Mouse (Mus musculus) lung, embryonic 14.5 days (tissue): Measurements from ENCODE around the gene Lpar1. TPM values are rescaled to one million over a fixed set of nuclear protein-coding genes. Genes with fewer than 3 reads are reported as not detected.

Experiments used
- ATAC-seq: fragments of 200-750 bp; cut with Nextera tagmentation; 2 replicates; pipeline ENCODE4 v1.8.0; 2017; ENCODE audit warnings: mild to moderate bottlenecking, moderate TSS enrichment, moderate library complexity; ENCODE audit not compliant: insufficient read depth
- DNase-seq: peaks from one replicate; pipeline ENCODE4 v3.0.0-alpha.2; 2015
- H3K27ac ChIP-seq: fragments of 300-500 bp; sonication (generic); 2 replicates; pipeline ENCODE4 v1.5.1; 2014; ENCODE audit warnings: low read depth, mild to moderate bottlenecking, moderate library complexity
- H3K27me3 ChIP-seq: fragments of 300-500 bp; sonication (generic); 2 replicates; pipeline ENCODE4 v1.6.1; 2014; ENCODE audit warnings: low read length, control low read depth; ENCODE audit not compliant: insufficient read depth
- H3K36me3 ChIP-seq: fragments of 300-500 bp; sonication (generic); 2 replicates; pipeline ENCODE4 v1.6.1; 2014; ENCODE audit warnings: control low read depth; ENCODE audit not compliant: insufficient read depth
- H3K4me1 ChIP-seq: fragments of 300-500 bp; sonication (generic); 2 replicates; pipeline ENCODE4 v1.6.1; 2014; ENCODE audit warnings: antibody characterized with exemption, control low read depth; ENCODE audit not compliant: insufficient read depth
- H3K4me2 ChIP-seq: fragments of 300-500 bp; sonication (generic); 2 replicates; pipeline ENCODE4 v1.6.1; 2014; ENCODE audit warnings: mild to moderate bottlenecking
- H3K4me3 ChIP-seq: fragments of 300-500 bp; sonication (generic); 2 replicates; pipeline ENCODE4 v1.5.1; 2014; ENCODE audit warnings: low read depth, low read length
- H3K9ac ChIP-seq: fragments of 300-500 bp; sonication (generic); 2 replicates; pipeline ENCODE4 v1.6.1; 2014
- H3K9me3 ChIP-seq: fragments of 300-500 bp; sonication (generic); 2 replicates; pipeline ENCODE4 v1.6.1; 2016; ENCODE audit warnings: low read depth, low read length, control low read depth
- CTCF ChIP-seq: IDR thresholded peaks from 2 replicates; pipeline ENCODE4 v1.5.1; 2016; ENCODE audit warnings: antibody characterized with exemption, low read depth
- WGBS: fragments of 180-500 bp; shearing (Covaris S2); extraction: QIAGEN DNeasy Blood & Tissue Kit; methylation state at CpG from one replicate; pipeline ENCODE4 v1.1.7; 2014; 5-methylcytosine and 5-hydroxymethylcytosine counted together
- polyA plus RNA-seq: library from polyadenylated mRNA; unstranded; fragments of >200 nt; fragmentation: Nextera tagmentation; extraction: Ambion mirVana; gene quantifications from 2 replicates; pipeline ENCODE4 v1.2.1, GENCODE M21; 2014

Lpar1 gene
- polyA plus RNA-seq, 1 experiment from 2014 or later, result 30.3 TPM

DNA sequence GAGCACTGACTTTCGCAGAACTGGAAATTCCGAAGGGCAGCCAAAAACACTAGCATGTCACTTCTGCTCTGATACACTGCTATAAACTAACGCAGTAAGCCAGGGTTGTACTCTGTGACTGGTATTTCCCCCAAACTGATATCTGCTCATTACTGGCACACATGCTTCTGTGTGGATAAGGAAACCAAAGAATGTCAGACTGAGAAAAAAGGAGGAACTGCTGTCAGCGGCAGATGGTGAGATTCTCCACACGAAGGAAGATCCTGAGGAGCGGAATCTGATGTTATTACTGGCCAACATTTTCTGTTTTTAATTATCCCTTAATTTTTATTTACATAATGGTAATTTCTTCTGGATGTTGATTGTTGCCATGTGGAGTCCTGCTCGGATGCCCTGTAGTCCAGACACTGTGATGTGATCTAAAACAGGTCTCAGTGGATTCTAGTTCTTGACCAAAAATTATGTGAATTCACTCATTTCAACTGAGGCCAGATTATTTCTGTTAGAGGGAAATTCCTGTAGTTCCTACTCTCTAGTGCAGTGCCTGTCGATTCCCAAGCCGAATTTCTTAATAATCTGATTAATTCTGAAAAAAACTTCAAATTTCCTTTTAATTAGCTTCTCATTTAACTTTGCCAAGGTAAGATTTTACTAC lies 130.3 kb downstream of the Lpar1 start:
- Histone ChIP-seq H3K4me3 (no peak overlapping the region), H3K27ac (no peak overlapping the region), H3K9me3 (no peaks in the 10 kb centered on the region), H3K4me1 (no peaks in the 10 kb centered on the region), H3K4me2 (no peak overlapping the region), H3K27me3 (no peaks in the 10 kb centered on the region), H3K36me3 (no peaks in the 10 kb centered on the region), H3K9ac (no peak overlapping the region)
- TF ChIP-seq CTCF, result no peak
- ATAC-seq, result no peak
- WGBS, result 45% methylated on average over 9 of the region's 9 CpGs
- peak; percentile 63 for DNase-seq

DNA sequence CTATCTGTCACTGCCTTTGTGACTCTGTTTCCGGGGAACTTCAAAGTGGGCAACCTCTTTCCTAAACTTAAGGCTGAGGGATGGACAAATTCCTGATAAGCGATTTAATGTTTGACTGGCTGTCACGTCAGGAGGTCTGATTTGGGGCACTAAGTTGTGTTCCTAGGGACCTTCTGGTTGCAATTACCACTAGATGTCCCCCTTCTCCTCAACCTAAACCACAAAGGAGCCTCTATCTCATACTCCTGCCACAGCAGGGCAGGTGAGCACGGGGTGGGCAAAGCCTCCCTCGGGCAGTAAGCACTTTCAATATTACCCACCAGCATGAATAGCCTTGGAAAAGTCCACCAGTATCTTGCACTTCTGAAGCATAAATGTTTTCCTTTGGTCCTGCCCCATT lies 134.5 kb downstream of the Lpar1 start:
- ATAC-seq, result no peak

DNA sequence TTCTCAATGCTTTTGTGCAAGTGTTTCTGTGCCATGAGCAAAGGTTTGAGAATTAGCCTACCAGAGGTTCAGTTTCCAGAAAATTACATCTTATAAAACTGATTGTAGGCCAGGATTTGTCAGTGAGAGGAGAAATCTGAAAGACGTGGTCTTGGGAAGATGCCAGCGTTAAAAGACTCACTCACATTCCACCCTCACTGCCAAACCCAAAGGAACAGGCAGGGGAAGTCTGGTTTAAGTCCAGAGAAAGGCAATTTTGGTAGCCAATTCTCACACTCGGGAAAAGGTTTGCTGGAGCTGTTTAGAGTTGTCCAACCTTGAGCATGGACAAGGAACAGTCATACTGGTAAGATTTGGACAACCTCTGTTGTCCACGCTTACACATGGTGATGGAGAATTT lies 136.4 kb downstream of the Lpar1 start:
- H3K9ac ChIP-seq, result no peak overlapping the region
- DNase-seq, result peak; percentile 76

More for the DNA sequence above, 134.5 kb downstream of the Lpar1 start:
- Histone ChIP-seq H3K4me2 (no peak overlapping the region), H3K9ac (no peak overlapping the region), H3K27ac (no peak overlapping the region), H3K27me3 (no peaks in the 10 kb centered on the region), H3K4me3 (no peak overlapping the region), H3K9me3 (no peaks in the 10 kb centered on the region), H3K4me1 (no peaks in the 10 kb centered on the region), H3K36me3 (no peaks in the 10 kb centered on the region)
- WGBS, result 24% methylated on average over 5 of the region's 5 CpGs
- DNase-seq, result peak; percentile 45
- TF ChIP-seq CTCF, result peak; percentile 54

DNA sequence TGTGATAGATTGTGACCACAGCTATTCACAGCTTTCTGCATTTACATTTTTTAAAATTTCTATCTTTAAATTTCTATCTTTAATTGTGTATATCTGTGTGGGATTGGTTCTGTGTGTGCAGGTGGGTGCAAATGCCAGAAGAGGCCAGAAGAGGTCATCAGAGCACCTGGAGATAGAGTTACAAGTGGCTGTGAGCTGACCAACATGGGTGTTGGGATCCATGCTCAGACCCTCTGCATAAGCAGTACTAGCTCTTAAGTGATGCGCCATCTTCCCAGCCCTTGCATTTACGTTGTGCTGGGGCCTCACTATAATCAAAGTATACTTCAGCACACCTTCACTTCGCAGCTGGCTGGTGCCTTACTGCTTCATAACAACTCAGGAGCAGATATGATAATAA lies 138.2 kb downstream of the Lpar1 start:
- H3K27ac ChIP-seq, result no peak overlapping the region
- no peaks in the 10 kb centered on the region for H3K36me3 ChIP-seq
- H3K4me3 ChIP-seq, result no peak overlapping the region
- H3K4me1 ChIP-seq, result no peaks in the 10 kb centered on the region
- H3K9me3 ChIP-seq, result no peaks in the 10 kb centered on the region
- no peak for ATAC-seq
- H3K4me2 ChIP-seq, result no peak overlapping the region
- no peak for TF ChIP-seq CTCF
- WGBS, result 89% methylated on average over 3 of the region's 3 CpGs
- no peaks in the 10 kb centered on the region for H3K27me3 ChIP-seq
- H3K9ac ChIP-seq, result no peak overlapping the region
- no peak for DNase-seq

More for the DNA sequence above, 136.4 kb downstream of the Lpar1 start:
- no peak overlapping the region for H3K4me2 ChIP-seq
- H3K27ac ChIP-seq, result no peak overlapping the region
- WGBS, result 46% methylated on average over 4 of the region's 4 CpGs
- H3K4me1 ChIP-seq, result no peaks in the 10 kb centered on the region
- H3K27me3 ChIP-seq, result no peaks in the 10 kb centered on the region
- no peak for TF ChIP-seq CTCF
- H3K4me3 ChIP-seq, result no peak overlapping the region
- H3K9me3 ChIP-seq, result no peaks in the 10 kb centered on the region
- ATAC-seq, result no peak
- no peaks in the 10 kb centered on the region for H3K36me3 ChIP-seq

- 56% methylated on average over 13 of the region's 13 CpGs for WGBS
- no peak overlapping the region for H3K4me2 ChIP-seq
- peak; percentile 25; the same call in 1 of the 2 replicates for TF ChIP-seq CTCF
- no peak; the same call in 1 of the 2 replicates for ATAC-seq
- H3K27me3 ChIP-seq, result no peaks in the 10 kb centered on the region
- H3K9me3 ChIP-seq, result no peaks in the 10 kb centered on the region
- H3K4me1 ChIP-seq, result no peaks in the 10 kb centered on the region
- H3K4me3 ChIP-seq, result no peak overlapping the region
- no peak overlapping the region for H3K9ac ChIP-seq
- peak; percentile 56 for DNase-seq
- no peak overlapping the region for H3K27ac ChIP-seq
- no peaks in the 10 kb centered on the region for H3K36me3 ChIP-seq
Observed at GRCm38 (mm10) chr4:58413188-58414185, 140.2 kb downstream of the Lpar1 start.

GRCm38 (mm10) chr4:58401973-58402501 lies 151.7 kb downstream of the Lpar1 start:
- Histone ChIP-seq H3K9me3 (no peaks in the 10 kb centered on the region), H3K4me3 (no peak overlapping the region), H3K9ac (no peak overlapping the region), H3K27me3 (no peaks in the 10 kb centered on the region), H3K4me1 (no peaks in the 10 kb centered on the region), H3K4me2 (no peak overlapping the region), H3K27ac (no peak overlapping the region), H3K36me3 (no peaks in the 10 kb centered on the region)
- DNase-seq (peak; percentile 44), ATAC-seq (no peak)
- no peak for TF ChIP-seq CTCF
- 57% methylated on average over 4 of the region's 4 CpGs for WGBS
